Mouse (Mus musculus) stomach, embryonic 14.5 days (tissue): ENCODE data around the gene Aatk. TPM values are rescaled to one million over a fixed set of nuclear protein-coding genes. Genes with fewer than 3 reads are reported as not detected.
A peak's percentile ranks its signal among the peaks of the same experiment; 100 is the strongest.

Source experiments
- ATAC-seq: fragments of 200-750 bp; cut with Nextera tagmentation; 2 replicates; pipeline ENCODE4 v1.8.0; 2017; ENCODE audit warnings: low read depth, moderate TSS enrichment; ENCODE audit not compliant: insufficient number of reproducible peaks, insufficient read depth, low FRiP score
- H3K27ac ChIP-seq: fragments of 300-500 bp; sonication (generic); 2 replicates; pipeline ENCODE4 v1.5.1; 2014; ENCODE audit warnings: mild to moderate bottlenecking, low read length, moderate library complexity, mixed read lengths
- H3K27me3 ChIP-seq: fragments of 300-500 bp; sonication (generic); 2 replicates; pipeline ENCODE4 v1.6.1; 2014; ENCODE audit warnings: low read length, control low read depth, mixed read lengths; ENCODE audit not compliant: control insufficient read depth, insufficient read depth
- H3K36me3 ChIP-seq: fragments of 300-500 bp; sonication (generic); 2 replicates; pipeline ENCODE4 v1.6.1; 2014; ENCODE audit warnings: mild to moderate bottlenecking, control low read depth, low read length, moderate library complexity, mixed read lengths; ENCODE audit not compliant: control insufficient read depth, insufficient read depth
- H3K4me1 ChIP-seq: fragments of 300-500 bp; sonication (generic); 2 replicates; pipeline ENCODE4 v1.6.1; 2014; ENCODE audit warnings: low read length, control low read depth, mixed read lengths; ENCODE audit not compliant: control insufficient read depth, insufficient read depth
- H3K4me2 ChIP-seq: fragments of 300-500 bp; sonication (generic); replicated peaks from 2 replicates; pipeline ENCODE4 v1.6.1; 2014; ENCODE audit warnings: low read depth, low read length, control low read depth
- H3K4me3 ChIP-seq: fragments of 300-500 bp; sonication (generic); 2 replicates; pipeline ENCODE4 v1.5.1; 2014; ENCODE audit warnings: low read depth, low read length, control low read depth
- H3K9ac ChIP-seq: fragments of 300-500 bp; sonication (generic); replicated peaks from 2 replicates; pipeline ENCODE4 v1.6.1; 2014; ENCODE audit warnings: low read depth, mild to moderate bottlenecking, control low read depth, low read length, moderate library complexity, mixed read lengths
- H3K9me3 ChIP-seq: fragments of 300-500 bp; sonication (generic); 2 replicates; pipeline ENCODE4 v1.6.1; 2016; ENCODE audit warnings: low read depth, low read length, control low read depth; ENCODE audit not compliant: control insufficient read depth
- WGBS: fragments of 180-500 bp; shearing (Covaris S2); extraction: QIAGEN DNeasy Blood & Tissue Kit; methylation state at CpG from one replicate; pipeline ENCODE4 v1.1.7; 2014; 5-methylcytosine and 5-hydroxymethylcytosine counted together
- polyA plus RNA-seq: library from polyadenylated mRNA; unstranded; fragments of >200 nt; fragmentation: Nextera tagmentation; extraction: Ambion mirVana; gene quantifications from 2 replicates; pipeline ENCODE4 v1.2.1, GENCODE M21; 2014

Aatk gene
- polyA plus RNA-seq, 1 experiment from 2014 or later = 3.5 TPM

- Histone ChIP-seq H3K9me3 (no peaks in the 10 kb centered on the region), H3K9ac (no peak overlapping the region), H3K4me3 (no peak overlapping the region), H3K36me3 (peaks cover 44% of the 10 kb centered on the region), H3K27me3 (no peaks in the 10 kb centered on the region), H3K4me2 (no peak overlapping the region), H3K4me1 (0 out of 2 replicates have a peak, but pooled peaks cover 7% of the 10 kb centered on the region), H3K27ac (no peak overlapping the region)
- no peak for ATAC-seq
- 92% methylated on average over 9 of the region's 9 CpGs for WGBS
These were observed 26.1 kb upstream of the Aatk start for GRCm38 (mm10) chr11:120072986-120073647.

GRCm38 (mm10) chr11:120071731-120072320 lies 24.9 kb upstream of the Aatk start:
- no peak overlapping the region for H3K4me2 ChIP-seq
- H3K4me1 ChIP-seq = 0 out of 2 replicates have a peak, but pooled peaks cover 7% of the 10 kb centered on the region
- no peak overlapping the region for H3K27ac ChIP-seq
- H3K36me3 ChIP-seq = peaks cover 53% of the 10 kb centered on the region
- ATAC-seq = no peak
- H3K4me3 ChIP-seq = no peak overlapping the region
- no peak overlapping the region for H3K9ac ChIP-seq
- 87% methylated on average over 7 of the region's 7 CpGs for WGBS
- no peaks in the 10 kb centered on the region for H3K27me3 ChIP-seq
- no peaks in the 10 kb centered on the region for H3K9me3 ChIP-seq

DNA sequence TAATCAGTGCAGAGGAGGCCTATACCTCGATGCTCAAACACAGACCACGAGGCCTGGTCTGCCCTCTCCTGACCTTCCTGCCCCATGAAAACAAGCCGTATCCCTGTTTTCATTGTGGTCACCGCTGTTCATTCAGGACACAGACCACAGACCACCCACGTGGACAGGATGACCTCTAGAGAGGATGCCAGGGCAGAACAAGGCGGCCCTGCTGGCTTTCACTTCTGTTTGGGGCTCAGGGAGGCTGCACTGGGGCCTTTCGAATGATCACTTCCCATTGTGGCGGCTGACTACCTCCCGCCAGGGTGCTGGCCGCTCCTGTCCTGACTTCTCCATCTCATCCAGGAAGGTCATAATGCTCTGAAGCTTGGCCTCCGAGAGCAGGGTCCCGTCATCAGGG lies 24.1 kb upstream of the Aatk start:
- H3K4me3 ChIP-seq = no peak overlapping the region
- H3K4me2 ChIP-seq = no peak overlapping the region
- H3K9me3 ChIP-seq = no peaks in the 10 kb centered on the region
- H3K36me3 ChIP-seq = peaks cover 45% of the 10 kb centered on the region
- no peak overlapping the region for H3K9ac ChIP-seq
- H3K27me3 ChIP-seq = no peaks in the 10 kb centered on the region
- no peak overlapping the region for H3K27ac ChIP-seq
- no peak for ATAC-seq
- WGBS = 57% methylated on average over 12 of the region's 12 CpGs
- 0 out of 2 replicates have a peak, but pooled peaks cover 7% of the 10 kb centered on the region for H3K4me1 ChIP-seq

DNA sequence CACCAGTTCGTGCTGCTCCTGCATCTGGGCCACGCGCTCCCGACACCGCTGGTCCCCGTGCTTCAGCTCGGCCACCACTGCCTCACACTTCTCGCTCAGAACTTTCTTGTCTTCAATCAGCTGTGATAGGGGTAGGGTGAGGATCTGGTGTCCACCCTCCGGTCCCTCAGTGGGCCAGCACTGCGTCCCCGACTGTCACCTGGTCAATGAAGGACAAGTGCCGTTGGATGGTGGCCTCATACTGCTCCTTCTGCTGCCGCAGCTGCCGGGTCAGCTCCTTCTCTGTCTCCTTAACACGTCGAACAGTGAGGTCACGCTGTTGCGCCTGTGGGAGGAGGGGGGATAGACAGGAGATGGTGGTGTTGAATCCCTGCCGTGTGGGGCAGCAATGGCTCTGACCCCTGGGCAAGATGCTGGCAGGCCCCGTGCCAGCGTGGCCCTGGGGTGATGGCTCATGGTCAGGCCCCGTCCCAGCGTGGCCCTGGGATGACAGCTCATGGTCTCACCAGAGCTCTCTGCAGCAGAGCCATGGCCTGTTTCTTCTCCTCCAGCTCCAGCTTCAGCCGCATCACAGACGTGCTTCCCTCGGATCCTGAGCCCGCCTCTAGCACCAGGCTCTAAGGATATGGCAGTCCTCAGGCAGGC lies 23.4 kb upstream of the Aatk start:
- no peaks in the 10 kb centered on the region for H3K27me3 ChIP-seq
- 0 out of 2 replicates have a peak, but pooled peaks cover 7% of the 10 kb centered on the region for H3K4me1 ChIP-seq
- peaks cover 41% of the 10 kb centered on the region for H3K36me3 ChIP-seq
- ATAC-seq = no peak
- H3K27ac ChIP-seq = no peak overlapping the region
- 90% methylated on average over 26 of the region's 27 CpGs for WGBS
- no peak overlapping the region for H3K4me3 ChIP-seq
- H3K9ac ChIP-seq = no peak overlapping the region
- no peaks in the 10 kb centered on the region for H3K9me3 ChIP-seq
- H3K4me2 ChIP-seq = no peak overlapping the region

GRCm38 (mm10) chr11:120069261-120069660 lies 22.3 kb upstream of the Aatk start:
- Histone ChIP-seq H3K27ac (peak overlapping the region; percentile 39; the same call in 1 of the 2 replicates), H3K9ac (no peak overlapping the region), H3K4me2 (no peak overlapping the region), H3K4me1 (0 out of 2 replicates have a peak, but pooled peaks cover 7% of the 10 kb centered on the region), H3K9me3 (no peaks in the 10 kb centered on the region), H3K27me3 (no peaks in the 10 kb centered on the region), H3K36me3 (peaks cover 41% of the 10 kb centered on the region), H3K4me3 (no peak overlapping the region)
- ATAC-seq = 0 out of 2 replicates have a peak, but pooled peaks have one; percentile 10
- 19% methylated on average over 11 of the region's 11 CpGs for WGBS

GRCm38 (mm10) chr11:120067834-120068233 lies 20.9 kb upstream of the Aatk start:
- H3K9me3 ChIP-seq = no peaks in the 10 kb centered on the region
- H3K4me3 ChIP-seq = no peak overlapping the region
- no peaks in the 10 kb centered on the region for H3K27me3 ChIP-seq
- no peak overlapping the region for H3K4me2 ChIP-seq
- peaks cover 42% of the 10 kb centered on the region for H3K36me3 ChIP-seq
- no peak for ATAC-seq
- no peak overlapping the region for H3K9ac ChIP-seq
- 59% methylated on average over 17 of the region's 17 CpGs for WGBS
- no peak overlapping the region for H3K27ac ChIP-seq
- 0 out of 2 replicates have a peak, but pooled peaks cover 7% of the 10 kb centered on the region for H3K4me1 ChIP-seq

DNA sequence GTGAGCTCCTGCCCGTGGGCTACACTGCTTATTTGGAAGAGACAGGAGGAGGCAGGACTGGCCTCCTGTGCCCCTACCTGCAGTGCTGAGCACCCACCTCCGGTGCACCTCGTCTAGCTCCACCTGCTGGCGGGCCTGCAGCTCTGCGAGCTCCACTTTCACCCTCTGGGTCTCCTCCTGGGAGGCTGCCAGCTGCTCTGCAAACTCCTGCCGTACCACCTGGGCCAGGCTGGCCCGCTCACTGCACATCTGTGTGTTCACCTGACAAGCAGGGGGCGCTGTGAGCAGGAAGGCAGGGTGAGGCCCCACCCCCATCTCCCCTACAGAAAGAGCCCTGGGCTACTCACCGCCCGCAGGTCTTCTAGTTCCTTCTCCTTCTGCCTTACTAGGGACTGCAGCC lies 18.3 kb upstream of the Aatk start:
- H3K27ac ChIP-seq = no peak overlapping the region
- no peaks in the 10 kb centered on the region for H3K27me3 ChIP-seq
- peak; percentile 43; the same call in 1 of the 2 replicates for ATAC-seq
- peaks cover 22% of the 10 kb centered on the region for H3K36me3 ChIP-seq
- H3K4me2 ChIP-seq = no peak overlapping the region
- no peaks in the 10 kb centered on the region for H3K9me3 ChIP-seq
- 32% methylated on average over 10 of the region's 10 CpGs for WGBS
- no peak overlapping the region for H3K9ac ChIP-seq
- 0 out of 2 replicates have a peak, but pooled peaks cover 7% of the 10 kb centered on the region for H3K4me1 ChIP-seq
- H3K4me3 ChIP-seq = no peak overlapping the region

DNA sequence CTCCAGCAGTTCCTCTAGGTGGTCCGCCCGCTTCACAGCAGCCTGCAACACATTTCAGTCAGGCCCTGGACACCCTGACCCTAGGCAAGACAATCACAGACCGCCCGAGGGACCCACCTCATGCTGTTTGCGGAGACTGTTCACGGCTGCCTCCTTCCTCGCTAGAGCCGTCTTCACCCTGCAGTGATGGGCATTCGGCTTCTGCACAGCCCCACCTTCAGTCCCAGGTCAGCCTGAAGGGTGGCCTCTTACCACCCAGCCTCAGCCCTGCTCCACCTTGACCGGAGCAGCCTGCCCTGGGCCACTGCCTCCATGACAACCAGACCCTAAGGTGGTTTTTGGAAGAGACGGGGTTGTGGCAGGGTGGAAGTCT lies 17.7 kb upstream of the Aatk start:
- ATAC-seq = no peak
- Histone ChIP-seq H3K4me3 (no peak overlapping the region), H3K27me3 (no peaks in the 10 kb centered on the region), H3K4me2 (no peak overlapping the region), H3K9me3 (no peaks in the 10 kb centered on the region), H3K36me3 (peaks cover 19% of the 10 kb centered on the region), H3K4me1 (0 out of 2 replicates have a peak, but pooled peaks cover 4% of the 10 kb centered on the region), H3K9ac (no peak overlapping the region), H3K27ac (no peak overlapping the region)
- 90% methylated on average over 11 of the region's 11 CpGs for WGBS
